Mouse (Mus musculus): ENCODE measurements around the gene Grin3a. TPM values are rescaled to one million over a fixed set of nuclear protein-coding genes. Genes with fewer than 3 reads are reported as not detected.
"Not testable (repeated sequence)": the region's sequence is repeated elsewhere in the genome, so short reads cannot be mapped to it uniquely, and the experiment has no call there.

The Grin3a gene
- polyA plus RNA-seq, 1 experiment from 2014 or later: 4.9 TPM

- Histone ChIP-seq H3K4me3 (no peak overlapping the region), H3K27me3 (replicated peaks) (no peaks in the 10 kb centered on the region), H3K4me2 (replicated peaks) (no peak overlapping the region), H3K9ac (no peak overlapping the region), H3K36me3 (no peaks in the 10 kb centered on the region), H3K9me3 (no peaks in the 10 kb centered on the region), H3K27ac (no peak overlapping the region), H3K4me1 (no peaks in the 10 kb centered on the region)
- ATAC-seq (ENCODE audit: low FRiP score, low read depth): no peak
- WGBS: 90% methylated on average over 6 of the region's 6 CpGs
These were observed 169.5 kb downstream of the Grin3a start for GRCm38 (mm10) chr4:49676071-49676470.

- no peaks in the 10 kb centered on the region for H3K27me3 ChIP-seq (replicated peaks)
- H3K9me3 ChIP-seq: no peaks in the 10 kb centered on the region
- H3K36me3 ChIP-seq: peaks cover 24% of the 10 kb centered on the region
- no peak overlapping the region for H3K4me3 ChIP-seq
- no peak overlapping the region for H3K27ac ChIP-seq
- ATAC-seq (ENCODE audit: low FRiP score, low read depth): no peak
- H3K4me2 ChIP-seq (replicated peaks): no peak overlapping the region
- 94% methylated on average over 5 of the region's 5 CpGs for WGBS
- no peak overlapping the region for H3K9ac ChIP-seq
- H3K4me1 ChIP-seq: no peaks in the 10 kb centered on the region
These were observed 180.7 kb downstream of the Grin3a start for GRCm38 (mm10) chr4:49664850-49665249.

- Histone ChIP-seq H3K27me3 (replicated peaks) (no peaks in the 10 kb centered on the region), H3K27ac (no peak overlapping the region), H3K4me3 (no peak overlapping the region), H3K4me2 (replicated peaks) (no peak overlapping the region), H3K36me3 (peaks cover 35% of the 10 kb centered on the region), H3K9ac (no peak overlapping the region), H3K4me1 (no peaks in the 10 kb centered on the region), H3K9me3 (no peaks in the 10 kb centered on the region)
- 90% methylated on average over 4 of the region's 4 CpGs for WGBS
- ATAC-seq (ENCODE audit: low FRiP score, low read depth): no peak
These were observed 183.3 kb downstream of the Grin3a start for GRCm38 (mm10) chr4:49662231-49662630.

GRCm38 (mm10) chr4:49661664-49662063, 183.9 kb downstream of the Grin3a start:
- Histone ChIP-seq H3K4me2 (replicated peaks) (no peak overlapping the region), H3K4me3 (no peak overlapping the region), H3K27me3 (replicated peaks) (no peaks in the 10 kb centered on the region), H3K9me3 (no peaks in the 10 kb centered on the region), H3K9ac (no peak overlapping the region), H3K4me1 (no peaks in the 10 kb centered on the region), H3K27ac (no peak overlapping the region), H3K36me3 (peaks cover 41% of the 10 kb centered on the region)
- 96% methylated on average over 9 of the region's 9 CpGs for WGBS
- ATAC-seq (ENCODE audit: low FRiP score, low read depth): no peak

GRCm38 (mm10) chr4:49659421-49659820, 186.1 kb downstream of the Grin3a start:
- Histone ChIP-seq H3K4me1 (no peaks in the 10 kb centered on the region), H3K4me3 (no peak overlapping the region), H3K9ac (no peak overlapping the region), H3K27ac (no peak overlapping the region), H3K36me3 (peaks cover 55% of the 10 kb centered on the region), H3K4me2 (replicated peaks) (no peak overlapping the region), H3K9me3 (no peaks in the 10 kb centered on the region), H3K27me3 (replicated peaks) (no peaks in the 10 kb centered on the region)
- WGBS: 97% methylated on average over 1 of the region's 1 CpGs
- no peak for ATAC-seq (ENCODE audit: low FRiP score, low read depth)

- ATAC-seq (ENCODE audit: low FRiP score, low read depth): no peak
- Histone ChIP-seq H3K4me1 (no peaks in the 10 kb centered on the region), H3K27ac (no peak overlapping the region), H3K4me2 (replicated peaks) (no peak overlapping the region), H3K9ac (no peak overlapping the region), H3K9me3 (no peaks in the 10 kb centered on the region), H3K27me3 (replicated peaks) (no peaks in the 10 kb centered on the region), H3K36me3 (peaks cover 69% of the 10 kb centered on the region), H3K4me3 (no peak overlapping the region)
- WGBS: 80% methylated on average over 2 of the region's 2 CpGs
These were observed 205.6 kb downstream of the Grin3a start for GRCm38 (mm10) chr4:49639913-49640312.

- Histone ChIP-seq H3K9ac (no peak overlapping the region), H3K36me3 (peaks cover 58% of the 10 kb centered on the region), H3K27ac (no peak overlapping the region), H3K9me3 (no peaks in the 10 kb centered on the region), H3K4me1 (peaks cover 4% of the 10 kb centered on the region; the same call in 1 of the 2 replicates), H3K4me2 (replicated peaks) (no peak overlapping the region), H3K27me3 (replicated peaks) (no peaks in the 10 kb centered on the region), H3K4me3 (no peak overlapping the region)
- 96% methylated on average over 11 of the region's 11 CpGs for WGBS
- ATAC-seq (ENCODE audit: low FRiP score, low read depth): no peak
These were observed 207.7 kb downstream of the Grin3a start for GRCm38 (mm10) chr4:49637821-49638220.

GRCm38 (mm10) chr4:49632139-49632481, 213.4 kb downstream of the Grin3a start:
- under 1% methylated on average over 30 of the region's 30 CpGs for WGBS
- peak; percentile 80 for ATAC-seq (ENCODE audit: low FRiP score, low read depth)

GRCm38 (mm10) chr4:49631319-49632138, 214.0 kb downstream of the Grin3a start, which contains the start of gene Rnf20:
Gene Rnf20, plus strand, starts transcription at chr4:49632006.
- H3K4me3 ChIP-seq: peak within 1 kb of the TSS; percentile 81
- H3K9ac ChIP-seq: peak within 1 kb of the TSS; percentile 81
- peaks cover 4% of the 10 kb centered on the region; the same call in 1 of the 2 replicates for H3K4me1 ChIP-seq
- peaks cover 19% of the 10 kb centered on the region for H3K36me3 ChIP-seq
- peak; percentile 97 for ATAC-seq (ENCODE audit: low FRiP score, low read depth)
- peak within 1 kb of the TSS; percentile 81 for H3K4me2 ChIP-seq (replicated peaks)
- WGBS: 4% methylated on average over 37 of the region's 37 CpGs
- H3K27ac ChIP-seq: peak within 1 kb of the TSS; percentile 76
- no peaks in the 10 kb centered on the region for H3K9me3 ChIP-seq
- no peaks in the 10 kb centered on the region for H3K27me3 ChIP-seq (replicated peaks)

More at GRCm38 (mm10) chr4:49632139-49632481, 213.4 kb downstream of the Grin3a start:
- Histone ChIP-seq H3K9me3 (no peaks in the 10 kb centered on the region), H3K4me1 (peaks cover 4% of the 10 kb centered on the region; the same call in 1 of the 2 replicates), H3K4me3 (peak overlapping the region; percentile 81), H3K27me3 (replicated peaks) (no peaks in the 10 kb centered on the region), H3K36me3 (peaks cover 19% of the 10 kb centered on the region), H3K4me2 (replicated peaks) (peak overlapping the region; percentile 81), H3K9ac (peak overlapping the region; percentile 81), H3K27ac (peak overlapping the region; percentile 76)

- no peak overlapping the region for H3K27ac ChIP-seq
- no peak overlapping the region for H3K4me2 ChIP-seq (replicated peaks)
- 80% methylated on average over 5 of the region's 5 CpGs for WGBS
- H3K9ac ChIP-seq: no peak overlapping the region
- H3K27me3 ChIP-seq (replicated peaks): no peaks in the 10 kb centered on the region
- H3K4me1 ChIP-seq: peaks cover 4% of the 10 kb centered on the region; the same call in 1 of the 2 replicates
- no peak for ATAC-seq (ENCODE audit: low FRiP score, low read depth)
- no peak overlapping the region for H3K4me3 ChIP-seq
- H3K36me3 ChIP-seq: no peaks in the 10 kb centered on the region
- H3K9me3 ChIP-seq: no peaks in the 10 kb centered on the region
These were observed 216.6 kb downstream of the Grin3a start for GRCm38 (mm10) chr4:49628941-49629340.

- ATAC-seq (ENCODE audit: low FRiP score, low read depth): no peak
- H3K4me1 ChIP-seq: no peaks in the 10 kb centered on the region
- H3K27me3 ChIP-seq (replicated peaks): no peaks in the 10 kb centered on the region
- no peak overlapping the region for H3K4me2 ChIP-seq (replicated peaks)
- H3K27ac ChIP-seq: no peak overlapping the region
- no peaks in the 10 kb centered on the region for H3K9me3 ChIP-seq
- WGBS: 4% methylated on average over 3 of the region's 3 CpGs
- no peaks in the 10 kb centered on the region for H3K36me3 ChIP-seq
- no peak overlapping the region for H3K9ac ChIP-seq
- H3K4me3 ChIP-seq: no peak overlapping the region
These were observed 218.6 kb downstream of the Grin3a start for GRCm38 (mm10) chr4:49626973-49627372.

GRCm38 (mm10) chr4:49624969-49625368, 220.6 kb downstream of the Grin3a start:
- H3K27me3 ChIP-seq (replicated peaks); H3K9me3 ChIP-seq; H3K36me3 ChIP-seq; H3K4me1 ChIP-seq; H3K4me2 ChIP-seq (replicated peaks); ATAC-seq (ENCODE audit: low FRiP score, low read depth); H3K4me3 ChIP-seq; H3K9ac ChIP-seq; H3K27ac ChIP-seq: not testable (repeated sequence)
- WGBS: 94% methylated on average over 4 of the region's 4 CpGs

GRCm38 (mm10) chr4:49623916-49624315, 221.6 kb downstream of the Grin3a start:
- Histone ChIP-seq H3K9ac (no peak overlapping the region), H3K4me3 (no peak overlapping the region), H3K4me2 (replicated peaks) (no peak overlapping the region), H3K4me1 (no peaks in the 10 kb centered on the region), H3K27ac (no peak overlapping the region), H3K9me3 (no peaks in the 10 kb centered on the region), H3K27me3 (replicated peaks) (no peaks in the 10 kb centered on the region), H3K36me3 (no peaks in the 10 kb centered on the region)
- 91% methylated on average over 4 of the region's 4 CpGs for WGBS
- no peak for ATAC-seq (ENCODE audit: low FRiP score, low read depth)

Measured in neural tube, embryonic 12.5 days (tissue).